Mouse (Mus musculus) thymus, adult 2 months (tissue): ENCODE data around the gene Arrdc5.

Source experiments
- CTCF ChIP-seq: fragments of 200-500 bp; IDR thresholded peaks from 2 replicates; pipeline ENCODE4 v1.5.1; 2012; ENCODE audit warnings: mild to moderate bottlenecking, control low read depth, low read length, moderate library complexity, borderline replicate concordance; ENCODE audit not compliant: control insufficient read depth, poor library complexity, insufficient read depth; ENCODE audit errors: extremely low read depth
- POLR2A ChIP-seq: fragments of 200-500 bp; IDR thresholded peaks from 2 replicates; pipeline ENCODE4 v1.6.1; 2012; ENCODE audit warnings: mild to moderate bottlenecking, low read length, control low read depth, moderate library complexity; ENCODE audit not compliant: control insufficient read depth, poor library complexity, insufficient read depth; ENCODE audit errors: extremely low read depth

DNA sequence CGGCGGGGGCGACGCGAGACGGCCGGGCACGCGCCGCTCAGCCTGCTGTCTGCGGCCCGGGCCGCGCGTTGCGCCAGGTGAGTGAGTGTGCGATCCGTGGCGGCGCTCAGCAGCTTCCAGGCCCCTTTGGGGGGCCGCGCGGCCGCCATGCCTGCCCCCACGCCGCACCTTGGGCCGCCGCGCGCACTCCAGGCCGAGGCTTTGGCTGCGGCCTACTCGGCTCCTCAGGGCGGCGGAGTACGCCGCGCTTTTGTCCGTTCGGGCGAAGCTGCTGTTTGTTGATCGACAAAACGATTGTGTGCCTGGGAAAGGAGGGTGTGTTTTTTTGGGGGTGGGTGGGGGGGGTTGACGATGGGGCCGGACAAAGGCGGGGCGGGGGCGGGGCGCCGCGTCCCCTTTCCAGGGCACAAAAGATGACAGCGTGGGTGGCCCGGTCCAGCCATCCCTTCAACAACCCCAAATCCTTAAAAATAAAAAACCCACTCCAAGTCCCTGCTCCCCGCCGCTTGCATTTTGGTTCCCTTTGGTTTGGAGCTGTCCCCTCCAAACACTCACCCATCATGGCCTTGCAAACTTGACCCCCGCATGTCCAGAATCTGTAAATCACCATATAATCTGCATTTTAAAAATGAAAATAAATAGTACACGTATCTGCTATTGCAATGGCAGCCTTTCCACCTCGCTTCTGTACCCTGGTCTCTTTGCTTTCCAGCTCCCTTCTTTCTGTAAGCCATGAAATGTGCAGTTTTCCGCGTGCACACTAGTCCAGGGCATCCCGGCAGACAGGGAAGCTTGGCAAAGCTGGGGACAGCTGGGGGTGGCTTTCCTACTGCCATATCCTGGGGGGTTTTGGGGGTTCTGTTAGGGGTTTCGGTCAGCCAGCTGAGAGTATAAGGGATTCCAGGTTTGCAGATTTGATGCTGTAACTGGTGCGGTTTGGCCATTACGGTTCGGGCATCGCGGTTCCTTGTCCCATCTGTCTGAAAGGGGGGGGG is 26.4 kb upstream of the Arrdc5 start:
- TF ChIP-seq POLR2A (no peak; the same call in 1 of the 2 replicates), CTCF (no peak)
